Mouse (Mus musculus) c-Kit-negative CD71-positive TER-119-positive erythroid progenitor cells, embryonic 14.5 days (primary cell): Measurements from ENCODE around the gene Ephb3.

Source experiments
- DNase-seq: peaks from one replicate; pipeline ENCODE4 v3.0.0-alpha.2; 2013; ENCODE audit warnings: low read depth, low spot score

Gene Ephb3

DNA sequence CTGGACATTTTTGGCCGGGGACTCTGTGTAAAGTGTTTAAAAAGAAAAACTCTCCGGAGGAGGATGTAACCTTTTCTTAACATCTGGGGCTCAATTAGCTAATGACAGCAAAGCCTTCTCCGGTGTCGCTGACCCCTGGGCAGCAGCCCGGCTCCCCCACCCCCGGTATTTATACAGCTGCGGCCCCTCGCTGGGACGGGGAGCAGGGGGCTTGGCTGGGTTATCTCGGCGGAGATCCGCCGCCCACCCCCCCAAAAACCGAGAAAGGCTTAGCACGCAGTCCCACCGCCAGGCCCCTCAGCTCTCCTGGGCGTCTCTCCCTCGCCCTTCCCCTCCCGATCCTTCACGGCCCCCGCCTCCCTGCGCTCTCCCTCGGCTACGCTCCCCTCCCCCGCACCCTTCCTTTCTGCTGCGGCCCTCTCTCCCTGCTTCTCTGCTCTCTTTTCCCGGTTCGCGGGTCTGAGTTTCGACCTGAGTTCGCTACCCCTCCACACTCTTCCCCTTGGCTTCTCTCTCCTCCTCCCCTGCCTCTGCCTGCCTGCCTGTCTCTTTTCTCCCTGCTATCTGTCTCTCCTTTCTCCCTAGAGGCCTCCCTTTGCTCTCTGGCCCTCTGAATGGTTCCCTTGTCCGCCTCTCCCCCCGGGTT is 42.0 kb downstream of the Ephb3 start:
- no peak for DNase-seq

DNA sequence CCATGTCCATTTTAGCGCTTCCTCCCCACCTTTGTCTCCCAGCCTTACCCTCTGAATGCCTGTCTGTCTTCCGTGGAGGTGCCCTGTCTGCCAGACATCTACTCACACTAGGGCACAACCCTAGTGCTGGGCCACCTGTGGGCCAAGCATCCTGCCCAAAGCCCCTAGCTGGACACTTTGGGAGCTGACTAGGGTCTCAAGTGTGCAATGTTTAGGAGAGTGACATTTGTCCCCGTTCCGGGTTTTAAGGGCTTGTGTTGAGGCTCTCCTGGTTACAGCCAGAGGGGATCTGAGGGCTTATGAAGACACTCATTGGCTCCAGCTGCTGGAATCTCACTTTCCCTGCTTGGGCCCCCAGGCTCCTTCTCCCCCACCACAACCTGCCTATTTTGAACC is 42.5 kb downstream of the Ephb3 start:
- no peak for DNase-seq

GRCm38 (mm10) chr16:21247871-21248712 is 43.5 kb downstream of the Ephb3 start:
- DNase-seq, result no peak

DNA sequence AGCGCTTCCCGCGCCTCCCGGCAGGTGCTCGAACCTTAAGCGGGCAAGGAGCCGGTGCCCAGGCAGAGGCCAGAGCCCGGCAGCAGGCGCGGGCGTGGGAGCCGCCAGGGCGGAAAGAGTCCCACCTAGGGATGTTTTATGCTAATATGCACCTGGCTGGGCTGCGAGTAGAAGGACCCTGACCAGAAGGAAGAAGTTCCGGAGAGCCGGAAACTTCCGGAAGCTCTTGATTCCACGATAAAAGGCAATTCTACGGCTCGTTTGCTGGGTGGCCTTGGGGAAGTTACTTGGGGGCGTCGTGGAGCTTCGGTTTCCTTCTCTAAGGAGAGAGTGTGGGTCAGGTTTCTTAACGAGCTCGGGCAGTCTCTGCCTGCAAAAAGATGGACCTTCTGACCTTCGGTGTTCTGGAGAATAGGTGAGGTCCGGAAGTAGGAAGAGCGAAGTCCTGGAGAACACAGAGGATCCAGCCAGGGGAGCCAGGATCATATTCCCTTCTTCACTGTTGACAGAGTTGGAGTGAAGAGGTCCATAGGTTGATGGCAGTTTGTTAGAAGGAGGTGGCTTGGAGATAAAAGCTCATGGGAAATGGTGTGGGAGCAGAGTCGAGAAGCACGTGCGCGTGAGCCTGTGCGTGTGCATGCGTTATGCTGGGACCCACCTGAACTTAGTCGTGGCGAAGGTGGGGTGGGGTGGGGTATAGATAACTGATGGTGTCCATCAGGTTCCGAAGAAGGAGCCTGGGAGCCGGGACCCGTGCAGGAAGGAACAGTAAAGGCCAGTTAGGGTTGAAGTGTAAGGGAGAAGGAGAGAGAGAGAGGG is 44.4 kb downstream of the Ephb3 start:
- DNase-seq, result no peak

- DNase-seq, result no peak
Observed at GRCm38 (mm10) chr16:21252401-21252955, 47.9 kb downstream of the Ephb3 start.

DNA sequence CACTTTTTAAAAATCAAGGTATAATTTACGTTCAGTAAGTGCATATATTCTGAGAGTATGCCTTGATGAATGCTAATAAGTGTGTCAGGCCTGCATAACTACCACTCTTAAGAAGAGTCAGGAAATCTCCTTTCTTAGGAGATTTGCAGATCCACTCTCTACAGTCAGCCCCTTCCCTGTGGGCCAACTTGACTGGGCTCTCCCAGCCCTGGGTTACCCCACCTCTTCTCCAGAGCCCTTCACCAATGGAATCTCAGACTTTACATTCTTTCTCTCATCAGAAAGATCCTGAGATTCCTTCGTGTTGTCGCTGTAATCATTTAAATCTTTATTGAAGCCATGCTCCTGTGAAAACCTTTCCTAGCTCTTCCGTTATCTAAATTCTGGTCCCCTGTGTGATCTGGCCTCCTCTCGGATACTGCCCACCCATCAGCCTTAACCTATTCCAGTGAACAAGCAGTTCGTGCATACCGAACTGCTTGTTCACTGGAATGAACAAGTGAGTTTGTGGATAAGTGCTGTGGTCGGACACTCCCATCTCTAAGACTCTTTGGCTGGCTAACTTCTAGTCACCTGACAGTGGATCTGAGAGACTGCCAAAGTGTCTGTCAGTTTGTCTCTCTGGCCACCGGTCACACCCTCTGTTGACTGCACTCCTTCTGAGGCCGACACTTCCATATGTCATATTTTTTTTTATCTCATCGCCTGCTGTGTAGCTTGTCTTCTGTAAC is 51.2 kb downstream of the Ephb3 start:
- no peak for DNase-seq

DNA sequence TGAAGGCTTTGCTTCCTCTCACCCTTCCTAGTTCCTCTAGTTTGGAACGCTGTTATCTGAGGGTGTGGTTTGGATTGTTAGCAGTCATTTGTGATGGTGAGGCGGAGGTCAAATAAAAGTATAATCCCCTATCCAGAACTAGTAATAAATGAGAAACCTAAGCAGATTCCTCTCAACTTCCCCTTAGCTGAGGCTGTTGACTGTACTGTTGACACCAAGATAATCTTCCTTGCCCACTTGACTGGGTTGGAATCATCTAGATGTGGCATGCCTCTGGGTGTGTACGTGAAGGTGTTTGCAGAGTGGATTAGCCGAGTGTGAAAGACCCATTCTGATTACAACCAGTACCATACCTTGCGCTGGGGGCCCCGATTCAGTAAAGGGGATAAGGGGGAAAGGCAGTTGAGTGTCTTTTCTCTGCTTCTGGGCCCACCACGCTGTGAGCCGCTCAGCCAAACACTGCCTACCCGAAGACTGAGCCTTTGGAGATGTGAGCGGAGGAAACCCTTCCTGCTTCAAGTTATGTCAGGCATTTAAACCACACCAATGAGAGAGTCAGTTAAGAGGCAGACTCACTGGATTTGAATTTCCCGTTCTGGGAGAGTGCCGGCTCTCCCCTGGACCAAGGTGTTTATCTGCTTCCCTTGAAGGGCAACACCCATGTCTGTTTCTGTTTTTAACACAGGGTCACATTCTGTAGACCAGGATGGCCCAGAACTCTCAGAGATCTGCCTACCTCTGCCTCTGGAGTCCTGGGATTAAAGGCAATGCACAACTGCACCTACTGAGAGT is 52.2 kb downstream of the Ephb3 start:
- DNase-seq, result no peak

GRCm38 (mm10) chr16:21265417-21265816 is 60.9 kb downstream of the Ephb3 start:
- DNase-seq, result no peak

GRCm38 (mm10) chr16:21269775-21270174 is 65.2 kb downstream of the Ephb3 start:
- no peak for DNase-seq

DNA sequence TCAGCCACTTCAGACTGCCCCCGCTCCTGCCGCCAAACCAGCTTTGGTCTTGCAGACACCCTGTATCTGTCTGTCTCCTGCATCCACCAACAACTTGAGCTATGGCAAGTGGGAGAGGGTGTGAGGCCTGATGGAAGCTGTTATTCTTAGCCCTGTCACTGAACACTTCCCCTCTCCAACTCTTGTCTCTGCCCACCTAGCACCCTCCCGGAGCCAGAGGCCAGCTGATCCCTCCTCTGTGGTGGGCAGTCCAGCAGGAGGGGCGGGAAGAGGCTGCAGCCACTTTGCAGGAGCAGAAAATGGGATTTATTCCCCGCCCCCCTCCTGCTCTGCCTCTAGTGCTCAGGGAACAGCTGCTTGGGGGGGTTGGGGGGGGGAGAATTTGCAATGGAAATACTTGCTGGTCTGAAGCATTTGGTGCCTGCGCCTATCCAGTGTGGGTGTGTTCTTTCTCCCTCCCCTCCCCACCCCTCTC is 67.3 kb downstream of the Ephb3 start:
- no peak for DNase-seq

- DNase-seq, result no peak
Observed at GRCm38 (mm10) chr16:21272748-21273147, 68.2 kb downstream of the Ephb3 start.
